Mouse (Mus musculus) cortical plate, adult 2 months (tissue): Measurements from ENCODE around the gene Smg6.

ENCODE experiments used
- CTCF ChIP-seq: fragments of 200-500 bp; IDR thresholded peaks from 2 replicates; pipeline ENCODE4 v1.5.1; 2011; ENCODE audit warnings: mild to moderate bottlenecking, control low read depth, low read length; ENCODE audit not compliant: insufficient read depth; ENCODE audit errors: extremely low read depth
- POLR2A ChIP-seq: fragments of 200-500 bp; IDR thresholded peaks from 2 replicates; pipeline ENCODE4 v1.6.1; 2011; ENCODE audit warnings: mild to moderate bottlenecking, low read length, control low read depth; ENCODE audit not compliant: insufficient read depth; ENCODE audit errors: extremely low read depth

- TF ChIP-seq CTCF (no peak), POLR2A (no peak)
These were observed 37.3 kb downstream of the Smg6 start for GRCm38 (mm10) chr11:74962846-74963407.
